Mouse (Mus musculus) MEL (cell line): ENCODE results near the gene Map1b. TPM values are rescaled to one million over a fixed set of nuclear protein-coding genes. Genes with fewer than 3 reads are reported as not detected.

ENCODE experiments used
- DNase-seq: peaks from one replicate; pipeline ENCODE4 v3.0.0; 2011; ENCODE audit warnings: low read depth, low spot score
- H3K27ac ChIP-seq: 2 replicates; pipeline ENCODE4 v1.5.1; 2012; ENCODE audit warnings: low read depth, mild to moderate bottlenecking, control low read depth, low read length, moderate library complexity; ENCODE audit not compliant: control insufficient read depth
- H3K27me3 ChIP-seq, 2 experiments: fragments of 150-350 bp in 1 of 2; sonication (generic) in 1 of 2; 2 replicates each; pipeline ENCODE4 v1.6.1; 2012; ENCODE audit warnings: low read length in 2 of 2, mild to moderate bottlenecking in 2 of 2, improper control_type of control experiment in 1 of 2, moderate library complexity in 1 of 2; ENCODE audit not compliant: insufficient read depth in 2 of 2, control insufficient read depth in 1 of 2
- H3K36me3 ChIP-seq, 2 experiments: 2 replicates each; pipeline ENCODE4 v1.6.1; 2012 to 2014; ENCODE audit warnings: low read length in 2 of 2, improper control_type of control experiment in 1 of 2, inconsistent platforms in 1 of 2, mild to moderate bottlenecking in 1 of 2; ENCODE audit not compliant: insufficient read depth in 2 of 2, control insufficient read depth in 1 of 2
- H3K4me1 ChIP-seq, 2 experiments: fragments of 150-350 bp in 1 of 2; sonication (generic) in 1 of 2; 2 replicates each; pipeline ENCODE4 v1.6.1; 2012; ENCODE audit warnings: low read length in 2 of 2, improper control_type of control experiment in 1 of 2, mild to moderate bottlenecking in 1 of 2; ENCODE audit not compliant: insufficient read depth in 2 of 2, control insufficient read depth in 1 of 2
- H3K4me3 ChIP-seq, 2 experiments: fragments of 150-350 bp in 1 of 2; sonication (generic) in 1 of 2; 2 replicates each; pipeline ENCODE4 v1.5.1; 2012; ENCODE audit warnings: low read depth in 2 of 2, low read length in 2 of 2, mild to moderate bottlenecking in 2 of 2, moderate library complexity in 2 of 2, control low read depth in 1 of 2, improper control_type of control experiment in 1 of 2; ENCODE audit not compliant: control insufficient read depth in 1 of 2, insufficient read depth in 1 of 2
- H3K79me2 ChIP-seq: 2 replicates; pipeline ENCODE4 v1.6.1; 2012; ENCODE audit warnings: mild to moderate bottlenecking, low read length, moderate library complexity; ENCODE audit not compliant: control insufficient read depth, poor library complexity, insufficient read depth
- H3K9ac ChIP-seq: 2 replicates; pipeline ENCODE4 v1.6.1; 2012; ENCODE audit warnings: low read depth, mild to moderate bottlenecking, control low read depth, low read length, moderate library complexity; ENCODE audit not compliant: control insufficient read depth, poor library complexity, severe bottlenecking
- H3K9me3 ChIP-seq: fragments of 150-350 bp; sonication (generic); replicated peaks from 2 replicates; pipeline ENCODE4 v1.6.1; 2012; ENCODE audit warnings: mild to moderate bottlenecking, low read length, improper control_type of control experiment, moderate library complexity; ENCODE audit not compliant: insufficient read depth
- CHD1 ChIP-seq: IDR thresholded peaks from 2 replicates; pipeline ENCODE4 v1.6.1; 2012; ENCODE audit warnings: low read depth, mild to moderate bottlenecking, inconsistent platforms, low read length, improper control_type of control experiment
- CHD2 ChIP-seq: IDR thresholded peaks from 2 replicates; pipeline ENCODE4 v1.6.1; 2011; ENCODE audit warnings: low read length, improper control_type of control experiment
- E2F4 ChIP-seq: IDR thresholded peaks from 2 replicates; pipeline ENCODE4 v1.6.1; 2011; ENCODE audit warnings: low read depth, low read length, improper control_type of control experiment, borderline replicate concordance
- ELF1 ChIP-seq: IDR thresholded peaks from 2 replicates; pipeline ENCODE4 v1.6.1; 2014; ENCODE audit warnings: low read depth, mild to moderate bottlenecking, inconsistent platforms, low read length, improper control_type of control experiment, moderate library complexity
- EP300 ChIP-seq, 2 experiments: IDR thresholded peaks; 2 replicates each; pipeline ENCODE4 v1.6.1; 2011; ENCODE audit warnings: improper control_type of control experiment in 2 of 2, low read length in 2 of 2, low read depth in 1 of 2, mild to moderate bottlenecking in 1 of 2
- ETS1 ChIP-seq: IDR thresholded peaks from 2 replicates; pipeline ENCODE4 v1.6.1; 2012; ENCODE audit warnings: low read depth, mild to moderate bottlenecking, inconsistent platforms, low read length, improper control_type of control experiment, moderate library complexity
- GATA1 ChIP-seq: IDR thresholded peaks from 2 replicates; pipeline ENCODE4 v1.6.1; 2011; ENCODE audit warnings: low read depth, low read length, improper control_type of control experiment
- HCFC1 ChIP-seq: IDR thresholded peaks from 2 replicates; pipeline ENCODE4 v1.6.1; 2012; ENCODE audit warnings: low read depth, mild to moderate bottlenecking, inconsistent platforms, low read length, improper control_type of control experiment, moderate library complexity
- JUND ChIP-seq: IDR thresholded peaks from 2 replicates; pipeline ENCODE4 v1.6.1; 2011; ENCODE audit warnings: low read depth, mild to moderate bottlenecking, improper control_type of control experiment, low read length
- KAT2A ChIP-seq: conservative IDR thresholded peaks from 2 replicates; pipeline ENCODE4 v1.6.1; 2012; ENCODE audit warnings: low read depth, low read length, improper control_type of control experiment, inconsistent platforms
- MAFK ChIP-seq: IDR thresholded peaks from 2 replicates; pipeline ENCODE4 v1.6.1; 2011; ENCODE audit warnings: low read depth, mild to moderate bottlenecking, low read length, improper control_type of control experiment, borderline replicate concordance
- MEF2A ChIP-seq: IDR thresholded peaks from 2 replicates; pipeline ENCODE4 v1.6.1; 2014; ENCODE audit warnings: low read depth, mild to moderate bottlenecking, inconsistent platforms, low read length, improper control_type of control experiment; ENCODE audit not compliant: poor library complexity, insufficient replicate concordance, severe bottlenecking; ENCODE audit errors: extremely low read depth
- MXI1 ChIP-seq: IDR thresholded peaks from 2 replicates; pipeline ENCODE4 v1.6.1; 2011; ENCODE audit warnings: mild to moderate bottlenecking, low read depth, low read length, improper control_type of control experiment
- MYB ChIP-seq: IDR thresholded peaks from 2 replicates; pipeline ENCODE4 v1.6.1; 2011; ENCODE audit warnings: mild to moderate bottlenecking, low read depth, low read length, improper control_type of control experiment
- MYC ChIP-seq: IDR thresholded peaks from 2 replicates; pipeline ENCODE4 v1.6.1; 2011; ENCODE audit warnings: low read depth, mild to moderate bottlenecking, low read length, improper control_type of control experiment, moderate library complexity
- NRF1 ChIP-seq: IDR thresholded peaks from 2 replicates; pipeline ENCODE4 v1.6.1; 2014; ENCODE audit warnings: low read depth, mild to moderate bottlenecking, inconsistent platforms, low read length, improper control_type of control experiment, moderate library complexity; ENCODE audit not compliant: poor library complexity, insufficient read depth, severe bottlenecking
- POLR2A ChIP-seq, 2 experiments: IDR thresholded peaks; 2 replicates each; pipeline ENCODE4 v1.6.1; 2011 to 2012; ENCODE audit warnings: low read length in 2 of 2, mild to moderate bottlenecking in 2 of 2, control low read depth in 1 of 2, improper control_type of control experiment in 1 of 2, low read depth in 1 of 2, moderate library complexity in 1 of 2; ENCODE audit not compliant: control insufficient read depth in 1 of 2, insufficient read depth in 1 of 2, poor library complexity in 1 of 2
- POLR2AphosphoS2 ChIP-seq: IDR thresholded peaks from 2 replicates; pipeline ENCODE4 v1.6.1; 2011; ENCODE audit warnings: low read length, improper control_type of control experiment
- RAD21 ChIP-seq: IDR thresholded peaks from 2 replicates; pipeline ENCODE4 v1.6.1; 2011; ENCODE audit warnings: mild to moderate bottlenecking, low read depth, low read length, improper control_type of control experiment
- SMC3 ChIP-seq: IDR thresholded peaks from 2 replicates; pipeline ENCODE4 v1.6.1; 2011; ENCODE audit warnings: low read depth, low read length, improper control_type of control experiment
- TBP ChIP-seq: IDR thresholded peaks from 2 replicates; pipeline ENCODE4 v1.8.0; 2011; ENCODE audit warnings: low read depth, low read length, improper control_type of control experiment
- UBTF ChIP-seq: IDR thresholded peaks from 2 replicates; pipeline ENCODE4 v1.6.1; 2012; ENCODE audit warnings: low read depth, mild to moderate bottlenecking, inconsistent platforms, low read length, improper control_type of control experiment, moderate library complexity, borderline replicate concordance; ENCODE audit not compliant: insufficient read depth
- USF2 ChIP-seq, 2 experiments: IDR thresholded peaks; 2 replicates each; pipeline ENCODE4 v1.6.1; 2011 to 2012; ENCODE audit warnings: improper control_type of control experiment in 2 of 2, low read length in 2 of 2, borderline replicate concordance in 1 of 2, inconsistent platforms in 1 of 2, low read depth in 1 of 2, mild to moderate bottlenecking in 1 of 2; ENCODE audit not compliant: insufficient read depth in 1 of 2
- ZC3H11A ChIP-seq: IDR thresholded peaks from 2 replicates; pipeline ENCODE4 v1.6.1; 2012; ENCODE audit warnings: low read depth, mild to moderate bottlenecking, inconsistent platforms, low read length, improper control_type of control experiment
- ZNF384 ChIP-seq: IDR thresholded peaks from 2 replicates; pipeline ENCODE4 v1.6.1; 2012; ENCODE audit warnings: low read depth, mild to moderate bottlenecking, inconsistent platforms, low read length, improper control_type of control experiment
- polyA plus RNA-seq, 2 experiments: library from polyadenylated mRNA; stranded (reverse) in 1 of 2; unstranded in 1 of 2; fragments of >175 nt in 1 of 2; fragments of >200 nt in 1 of 2; gene quantifications; 2 replicates each; pipeline versions ENCODE4 v1.2.1 to v1.2.4; 2012; ENCODE audit warnings: low replicate concordance in 2 of 2, low read depth in 1 of 2; ENCODE audit not compliant: insufficient read length in 2 of 2, insufficient read depth in 1 of 2, missing spikeins in 1 of 2
- total RNA-seq: library from RNA; depleted of rRNA; stranded (reverse); fragments of 300-350 nt; gene quantifications from 2 replicates; pipeline ENCODE4 v1.2.3, GENCODE M21; 2012

Map1b gene
- total and polyA plus RNA-seq, 3 experiments: not detected

DNA sequence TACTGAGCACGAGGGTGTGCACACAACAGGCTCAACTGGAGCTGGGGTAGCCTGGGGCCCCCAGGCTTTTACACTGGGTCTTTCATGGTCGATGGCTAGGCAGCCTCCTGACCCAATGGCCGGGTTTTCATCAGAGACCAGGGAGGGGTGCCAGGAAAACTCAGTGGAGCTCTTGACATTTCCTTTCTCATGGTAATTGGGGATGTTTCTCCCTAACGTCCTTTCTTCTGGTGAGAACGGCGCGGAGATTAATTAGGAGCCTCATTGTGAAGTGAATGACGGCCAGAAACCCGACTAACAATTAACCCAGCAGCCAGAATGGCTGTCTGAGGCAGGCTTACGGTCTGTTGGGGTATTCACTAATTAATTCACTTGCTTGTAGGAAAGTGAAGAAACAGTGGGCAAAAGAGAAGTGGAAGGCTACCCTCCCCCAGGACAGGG, 71.9 kb downstream of the Map1b start:
- H3K4me1 ChIP-seq: no peaks in the 10 kb centered on the region
- no peak for TF ChIP-seq RAD21
- TF ChIP-seq, all 39 proteins: peak for 0
- Histone ChIP-seq H3K9me3 (no peaks in the 10 kb centered on the region), H3K79me2 (no peaks in the 10 kb centered on the region), H3K4me3 (no peak overlapping the region), H3K27me3 (no peaks in the 10 kb centered on the region; a peak in 1 of 4 replicates), H3K36me3 (no peaks in the 10 kb centered on the region), H3K9ac (no peak overlapping the region), H3K27ac (no peak overlapping the region)
- no peak for DNase-seq

DNA sequence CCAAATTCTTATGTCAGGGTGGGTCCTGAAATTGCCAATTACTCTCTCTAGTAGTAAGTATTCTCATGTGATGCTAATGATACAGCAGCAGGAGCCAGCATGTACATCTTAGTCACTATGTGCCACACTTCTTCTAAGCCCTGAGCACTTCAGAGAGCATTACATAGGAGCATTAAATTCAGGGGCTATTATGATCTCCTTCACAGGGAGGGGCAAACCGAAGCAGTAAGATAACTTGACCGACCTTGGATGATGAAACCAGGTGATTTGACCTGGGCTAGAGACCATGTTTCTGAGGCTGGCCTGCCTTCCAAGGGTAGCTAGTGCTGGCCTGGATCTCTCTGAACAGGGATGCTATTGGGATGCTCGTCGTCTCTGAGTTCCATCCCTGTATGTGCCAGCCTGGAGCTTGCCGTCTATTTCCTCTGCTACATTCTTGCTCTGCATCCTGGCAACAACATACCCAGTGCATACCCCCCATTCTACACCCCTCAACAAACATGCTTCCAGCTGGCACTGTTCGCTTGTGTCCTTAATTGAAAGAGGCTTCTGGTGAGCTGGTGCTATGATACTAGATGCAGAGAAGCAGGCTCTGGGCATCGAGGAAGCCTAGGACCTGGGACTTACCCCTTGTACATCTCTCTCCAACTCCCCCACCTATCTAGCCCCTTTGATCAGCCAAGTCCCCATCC, 72.7 kb downstream of the Map1b start:
- H3K36me3 ChIP-seq: no peaks in the 10 kb centered on the region

DNA sequence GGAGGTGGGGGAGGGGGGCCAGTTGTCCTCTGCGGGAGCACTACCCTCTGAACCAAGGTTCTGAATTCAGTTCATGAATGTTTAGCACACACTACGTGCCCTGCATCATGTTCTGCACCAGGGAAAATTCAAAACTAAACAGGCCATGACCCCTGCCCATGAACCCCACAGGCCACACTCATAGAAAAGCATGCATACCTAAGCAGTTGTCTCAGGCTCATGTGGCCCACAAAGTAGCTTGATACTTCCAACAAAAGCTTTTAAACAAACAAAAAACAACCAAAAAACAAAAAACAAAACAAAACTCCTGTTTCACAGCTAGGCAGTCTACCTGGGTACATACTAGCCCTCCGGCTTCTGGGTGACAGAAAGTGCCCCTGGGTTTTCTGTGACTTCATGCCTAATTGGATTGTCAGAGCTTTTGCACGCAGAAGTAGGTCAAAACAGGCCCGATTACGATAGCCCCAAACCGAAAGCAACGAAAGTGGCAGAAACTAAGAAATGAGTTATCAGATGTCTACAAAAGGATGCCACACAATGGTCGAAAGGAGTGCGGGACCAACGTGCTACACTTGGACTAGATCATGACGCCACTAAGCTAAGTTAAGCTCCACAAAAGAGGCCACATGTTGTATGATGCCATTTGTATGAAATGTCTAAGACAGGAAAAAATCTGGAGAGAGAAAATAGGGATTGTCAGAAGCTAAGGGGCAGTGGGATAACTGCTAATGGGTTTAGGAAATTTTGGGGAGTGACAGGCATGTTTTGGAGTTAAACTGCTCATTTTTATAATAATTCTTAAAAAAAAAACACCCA, 73.7 kb downstream of the Map1b start:
- H3K9me3 ChIP-seq: no peaks in the 10 kb centered on the region
- H3K27me3 ChIP-seq: no peaks in the 10 kb centered on the region
- H3K4me3 ChIP-seq: no peak overlapping the region
- no peak overlapping the region for H3K9ac ChIP-seq
- TF ChIP-seq MAFK: no peak
- TF ChIP-seq MYB: no peak
- TF ChIP-seq E2F4: no peak
- no peak for TF ChIP-seq CHD2
- TF ChIP-seq MXI1: no peak
- no peak for TF ChIP-seq MYC
- no peak for TF ChIP-seq UBTF
- TF ChIP-seq USF2 (IDR thresholded peaks at IDR 0.05; ENCODE audit: borderline replicate concordance in 1 of 2, insufficient read depth in 1 of 2, low read depth in 1 of 2, low read length in 2 of 2): no peak
- no peak for DNase-seq
- no peaks in the 10 kb centered on the region for H3K4me1 ChIP-seq
- H3K79me2 ChIP-seq: no peaks in the 10 kb centered on the region
- H3K27ac ChIP-seq: no peak overlapping the region
- no peaks in the 10 kb centered on the region for H3K36me3 ChIP-seq

More for the DNA sequence above, 72.7 kb downstream of the Map1b start:
- no peaks in the 10 kb centered on the region for H3K4me1 ChIP-seq
- no peaks in the 10 kb centered on the region; a peak in 1 of 4 replicates for H3K27me3 ChIP-seq
- no peak overlapping the region for H3K27ac ChIP-seq
- H3K4me3 ChIP-seq: no peak overlapping the region
- DNase-seq: no peak
- no peak for TF ChIP-seq ZC3H11A
- no peak for TF ChIP-seq CHD1
- no peak for TF ChIP-seq KAT2A
- no peak for TF ChIP-seq MEF2A
- no peak for TF ChIP-seq ETS1
- no peak for TF ChIP-seq TBP
- no peak for TF ChIP-seq EP300 (IDR thresholded peaks at IDR 0.05; ENCODE audit: low read depth in 1 of 2, low read length in 2 of 2)
- no peak for TF ChIP-seq ZNF384
- TF ChIP-seq HCFC1: no peak
- no peak for TF ChIP-seq ELF1
- no peak for TF ChIP-seq SMC3
- no peak for TF ChIP-seq POLR2A (IDR thresholded peaks at IDR 0.05; ENCODE audit: control insufficient read depth in 1 of 2, insufficient read depth in 1 of 2, low read depth in 1 of 2, low read length in 2 of 2, poor library complexity in 1 of 2)
- no peak for TF ChIP-seq JUND
- TF ChIP-seq E2F4: no peak
- TF ChIP-seq GATA1: no peak
- no peak for TF ChIP-seq CHD2
- TF ChIP-seq MYB: no peak
- TF ChIP-seq NRF1: no peak
- TF ChIP-seq POLR2AphosphoS2: no peak
- H3K9ac ChIP-seq: no peak overlapping the region
- no peaks in the 10 kb centered on the region for H3K9me3 ChIP-seq
- no peaks in the 10 kb centered on the region for H3K79me2 ChIP-seq
